Mouse (Mus musculus) megakaryocyte-erythroid progenitor cell, adult 5-6 weeks (primary cell): ENCODE results near the gene Rgs5. TPM values are rescaled to one million over a fixed set of nuclear protein-coding genes. Genes with fewer than 3 reads are reported as not detected.
A peak's percentile ranks its signal among the peaks of the same experiment; 100 is the strongest.

ENCODE experiments used
- ATAC-seq: replicated peaks from 2 replicates; pipeline ENCODE4 v1.8.0; 2016; ENCODE audit warnings: mild to moderate bottlenecking, inconsistent platforms; ENCODE audit not compliant: severe bottlenecking, poor library complexity, low FRiP score, low TSS enrichment
- total RNA-seq, 2 experiments: library from RNA; stranded (forward) in 1 of 2; stranded (reverse) in 1 of 2; fragments of 200-1000, 215-1000 nt in 1 of 2; fragments of >200 nt in 1 of 2; fragmentation: Nextera tagmentation in 1 of 2; gene quantifications; 2 replicates each; pipeline ENCODE4 v1.2.3; 2014 to 2017

Rgs5 gene
- not detected in 2 replicates for total RNA-seq (2014; fragmentation: Nextera tagmentation)
- total RNA-seq (2017), result not detected in 2 replicates

- ATAC-seq, result no peak
Measured at GRCm38 (mm10) chr1:169655256-169655655, at the start of gene Rgs5. TSS of gene Rgs5 (plus strand) at chr1:169655501.

- no peak for ATAC-seq
Measured at GRCm38 (mm10) chr1:169606164-169606563, 49.1 kb upstream of the Rgs5 start.

GRCm38 (mm10) chr1:169629738-169630137, 25.6 kb upstream of the Rgs5 start:
- no peak for ATAC-seq

GRCm38 (mm10) chr1:169637251-169637750, 18.0 kb upstream of the Rgs5 start:
- no peak for ATAC-seq

- ATAC-seq, result no peak
Measured at GRCm38 (mm10) chr1:169644884-169645653, 10.2 kb upstream of the Rgs5 start.

GRCm38 (mm10) chr1:169659479-169659878, 4.2 kb downstream of the Rgs5 start:
- ATAC-seq, result no peak

GRCm38 (mm10) chr1:169667328-169667727, 12.0 kb downstream of the Rgs5 start:
- no peak for ATAC-seq

- no peak; the same call in 1 of the 2 replicates for ATAC-seq
Measured at GRCm38 (mm10) chr1:169670705-169671104, 15.4 kb downstream of the Rgs5 start.

GRCm38 (mm10) chr1:169671801-169672200, 16.5 kb downstream of the Rgs5 start:
- ATAC-seq, result no peak

- ATAC-seq, result no peak
Measured at GRCm38 (mm10) chr1:169672272-169672671, 17.0 kb downstream of the Rgs5 start.

- ATAC-seq, result peak; percentile 82
Measured at GRCm38 (mm10) chr1:169674116-169674515, 18.8 kb downstream of the Rgs5 start.

- ATAC-seq, result no peak
Measured at GRCm38 (mm10) chr1:169676751-169677150, 21.4 kb downstream of the Rgs5 start.

- ATAC-seq, result no peak
Measured at GRCm38 (mm10) chr1:169680455-169681208, 25.3 kb downstream of the Rgs5 start.

GRCm38 (mm10) chr1:169682775-169683497, 27.6 kb downstream of the Rgs5 start:
- no peak for ATAC-seq

- no peak for ATAC-seq
Measured at GRCm38 (mm10) chr1:169685257-169685656, 30.0 kb downstream of the Rgs5 start.

GRCm38 (mm10) chr1:169693040-169693439, 37.7 kb downstream of the Rgs5 start:
- ATAC-seq, result no peak

- ATAC-seq, result no peak
Measured at GRCm38 (mm10) chr1:169693537-169693936, 38.2 kb downstream of the Rgs5 start.

GRCm38 (mm10) chr1:169695356-169695755, 40.1 kb downstream of the Rgs5 start:
- ATAC-seq, result no peak

- no peak for ATAC-seq
Measured at GRCm38 (mm10) chr1:169697236-169697635, 41.9 kb downstream of the Rgs5 start.

- ATAC-seq, result no peak
Measured at GRCm38 (mm10) chr1:169699184-169699583, 43.9 kb downstream of the Rgs5 start.
